Comparison of ENCODE assay signal across 19 mouse cellular contexts in genomic region chr12:8393976-8394375, GRCm38 (mm10).
"Had no signal": no experiment of that assay in that cellular context is flagged by ENCODE, and none has a peak within 500 bp of the region (broad histone marks: within the 10 kb centered on the region; RNA-seq: fewer than 3 reads in every experiment).

No protein-coding gene starts in this region.

- H3K27ac ChIP-seq: hindbrain, embryonic 12.5 days; hindbrain, embryonic 14.5 days; liver, embryonic 12.5 days had no signal

- H3K36me3 ChIP-seq: hindbrain, embryonic 10.5 days; hindbrain, embryonic 12.5 days; kidney, embryonic 15.5 days; limb, embryonic 13.5 days; limb, embryonic 15.5 days; liver, embryonic 12.5 days had no signal

- H3K9ac ChIP-seq: hindbrain, embryonic 12.5 days; hindbrain, embryonic 14.5 days; kidney, embryonic 15.5 days; limb, embryonic 13.5 days; limb, embryonic 15.5 days; liver, embryonic 12.5 days had no signal

- H3K4me3 ChIP-seq: gastrocnemius, adult 2 months; heart, adult 2 months; hindbrain, embryonic 10.5 days; hindbrain, embryonic 12.5 days; kidney, embryonic 15.5 days; limb, embryonic 13.5 days; limb, embryonic 15.5 days; liver, embryonic 12.5 days had no signal

- DNase-seq: heart, adult 2 months; heart, postnatal 10 days; heart, postnatal 4 days; kidney, adult 11 months; kidney, postnatal 14 days; layer of hippocampus, adult 9-11 months; layer of hippocampus, postnatal 36 days; left cerebral cortex, postnatal 4 days had no signal

- H3K9me3 ChIP-seq: hindbrain, embryonic 10.5 days; kidney, embryonic 15.5 days; limb, embryonic 13.5 days; limb, embryonic 15.5 days; liver, embryonic 12.5 days had no signal

- ATAC-seq: hindbrain, embryonic 16.5 days; inflammation-experienced regulatory T-cells, adult 6 months; liver, embryonic 12.5 days had no signal

- H3K4me1 ChIP-seq: liver, embryonic 12.5 days had no signal

- H3K4me2 ChIP-seq: heart, embryonic 11.5 days; hindbrain, embryonic 12.5 days; hindbrain, embryonic 14.5 days; kidney, embryonic 15.5 days; limb, embryonic 13.5 days; limb, embryonic 15.5 days; liver, embryonic 12.5 days had no signal

- H3K27me3 ChIP-seq: hindbrain, embryonic 12.5 days; kidney, embryonic 15.5 days; limb, embryonic 13.5 days; limb, embryonic 15.5 days; liver, embryonic 12.5 days had no signal
